Mouse (Mus musculus) embryo, embryonic 11 days (tissue): ENCODE measurements around the gene Aqp2.
A peak's percentile ranks its signal among the peaks of the same experiment; 100 is the strongest.

Source experiments
- DNase-seq: peaks from one replicate; pipeline ENCODE4 v3.0.0-alpha.2; 2015

Aqp2 gene

DNA sequence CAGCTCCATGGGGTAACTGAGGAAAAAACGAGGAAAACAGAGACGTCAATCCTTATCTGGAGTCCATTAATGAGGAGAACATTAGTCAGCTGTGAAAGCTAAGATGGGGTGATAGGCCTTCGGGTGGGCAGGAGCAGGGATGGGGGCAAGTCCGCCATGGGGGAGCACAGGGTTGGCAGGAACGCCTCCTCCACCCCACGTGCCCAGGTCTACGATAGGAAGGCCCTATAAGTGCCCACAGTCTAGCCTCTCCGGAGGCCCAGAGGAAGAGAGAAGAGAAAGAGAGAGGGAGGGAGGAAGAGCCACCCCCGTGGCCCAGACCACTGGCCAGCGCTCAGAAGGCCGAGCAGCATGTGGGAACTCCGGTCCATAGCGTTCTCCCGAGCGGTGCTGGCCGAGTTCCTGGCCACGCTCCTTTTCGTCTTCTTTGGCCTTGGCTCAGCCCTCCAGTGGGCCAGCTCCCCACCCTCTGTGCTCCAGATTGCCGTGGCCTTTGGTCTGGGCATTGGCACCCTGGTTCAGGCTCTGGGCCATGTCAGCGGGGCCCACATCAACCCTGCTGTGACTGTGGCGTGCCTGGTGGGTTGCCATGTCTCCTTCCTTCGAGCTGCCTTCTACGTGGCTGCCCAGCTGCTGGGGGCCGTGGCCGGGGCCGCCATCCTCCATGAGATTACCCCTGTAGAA lies at the start of gene Aqp2:
TSS of gene Aqp2 (plus strand) at position 254 of the 684 bp plus-strand sequence.
- no peak for DNase-seq

DNA sequence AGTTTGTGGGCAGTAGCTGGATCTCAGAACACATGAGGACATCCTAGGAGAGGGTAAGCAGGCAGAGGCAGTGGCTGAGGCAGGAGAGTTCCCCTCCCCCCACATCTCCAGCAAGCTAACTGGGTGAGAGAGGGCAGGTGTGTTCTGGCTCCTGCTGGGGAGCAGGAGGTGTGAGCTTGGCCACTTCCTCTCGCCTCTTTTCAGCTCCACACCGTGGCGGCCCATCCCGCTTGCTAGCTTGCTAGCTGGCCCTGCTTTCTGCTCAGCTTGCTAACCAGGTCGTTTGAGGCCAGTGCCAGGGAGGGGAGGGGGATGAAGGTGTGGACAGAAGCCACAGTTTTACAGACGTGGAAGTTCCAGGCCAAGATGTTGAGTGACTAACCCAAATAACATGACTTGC lies 47.7 kb upstream of the Aqp2 start:
- DNase-seq: no peak

DNA sequence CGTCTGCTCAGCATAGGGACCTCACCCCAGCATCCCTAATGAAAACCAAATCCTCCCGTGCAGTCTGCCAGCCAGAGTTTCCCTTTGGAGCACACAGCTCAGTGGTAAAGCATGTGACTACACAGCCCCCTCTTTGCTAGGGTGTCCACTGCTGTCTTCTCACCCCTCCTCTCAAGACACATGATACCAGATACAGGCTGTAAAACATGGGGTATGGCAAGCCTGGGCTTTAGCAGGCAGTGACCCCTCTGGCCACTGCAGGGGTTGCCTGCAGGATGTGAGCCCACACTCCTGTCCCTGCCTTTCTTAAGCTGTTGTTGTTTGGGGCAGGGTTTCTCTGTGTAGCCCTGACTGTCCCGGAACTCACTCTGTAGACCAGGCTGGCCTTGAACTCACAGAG lies 46.8 kb upstream of the Aqp2 start:
- no peak for DNase-seq

DNA sequence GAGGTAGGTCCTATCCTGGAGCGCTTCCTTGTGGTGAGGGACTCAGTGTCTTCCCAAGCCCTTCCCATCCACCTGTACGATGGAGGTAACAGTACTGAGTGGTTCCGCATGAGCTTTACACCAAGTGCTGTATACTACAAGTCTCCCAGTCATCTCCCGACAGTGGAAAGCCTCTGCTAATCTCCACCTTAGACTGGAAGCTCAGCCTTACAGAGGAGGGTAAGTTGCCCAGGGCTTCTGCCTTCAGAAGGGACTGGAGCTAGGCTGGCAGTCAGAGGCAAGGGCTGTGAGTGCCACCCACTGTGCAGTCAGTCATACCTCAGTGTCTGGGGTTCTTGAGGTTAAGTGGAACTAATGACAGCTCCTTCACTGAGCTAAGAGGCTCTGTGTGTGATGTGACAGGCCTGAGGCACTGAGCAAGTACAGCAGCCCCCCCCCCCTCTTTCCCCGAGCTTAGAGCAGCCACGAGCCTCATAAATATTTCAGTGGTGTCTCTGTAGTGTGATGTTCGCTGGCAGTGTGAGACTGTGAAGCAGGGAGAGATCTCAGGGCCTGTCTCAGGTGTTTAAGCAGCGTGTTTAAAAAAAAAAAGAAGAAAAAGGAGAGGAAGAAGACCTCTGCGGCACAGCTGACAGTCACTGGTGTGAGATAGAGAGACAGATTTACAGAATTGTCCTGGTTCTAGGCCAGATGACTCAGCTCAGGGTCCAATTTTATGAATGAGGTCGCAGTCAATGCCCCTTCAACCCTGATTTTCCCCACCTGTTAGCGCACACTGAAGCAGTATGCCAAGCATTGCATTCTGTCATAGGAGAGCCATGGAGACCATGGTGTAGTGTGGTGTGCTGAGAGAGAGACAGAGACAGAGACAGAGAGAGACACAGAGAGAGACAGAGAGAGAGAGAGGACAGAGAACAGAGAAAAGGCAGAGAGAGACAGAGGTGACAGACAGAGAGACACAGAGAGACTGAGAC lies 41.7 kb upstream of the Aqp2 start:
- peak; percentile 24 for DNase-seq

DNA sequence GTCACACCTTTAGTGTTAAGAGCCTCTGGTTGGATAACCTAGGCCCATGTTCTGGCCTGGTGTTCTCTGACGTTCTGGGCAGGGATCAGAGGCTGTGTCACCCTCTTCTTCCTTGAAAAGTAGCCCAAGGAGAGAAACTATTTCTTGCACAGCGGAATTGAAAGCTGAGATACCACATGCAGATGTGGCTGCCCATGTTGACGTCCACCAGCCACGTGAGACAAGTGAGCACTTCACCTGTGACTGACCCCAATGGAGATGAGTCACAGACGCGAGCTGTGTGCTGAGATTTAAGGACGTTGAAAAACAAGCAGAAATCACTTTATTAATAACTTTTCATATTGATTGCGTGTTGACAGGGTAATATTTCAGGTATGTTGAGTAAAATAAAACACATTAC lies 39.0 kb upstream of the Aqp2 start:
- DNase-seq: no peak

DNA sequence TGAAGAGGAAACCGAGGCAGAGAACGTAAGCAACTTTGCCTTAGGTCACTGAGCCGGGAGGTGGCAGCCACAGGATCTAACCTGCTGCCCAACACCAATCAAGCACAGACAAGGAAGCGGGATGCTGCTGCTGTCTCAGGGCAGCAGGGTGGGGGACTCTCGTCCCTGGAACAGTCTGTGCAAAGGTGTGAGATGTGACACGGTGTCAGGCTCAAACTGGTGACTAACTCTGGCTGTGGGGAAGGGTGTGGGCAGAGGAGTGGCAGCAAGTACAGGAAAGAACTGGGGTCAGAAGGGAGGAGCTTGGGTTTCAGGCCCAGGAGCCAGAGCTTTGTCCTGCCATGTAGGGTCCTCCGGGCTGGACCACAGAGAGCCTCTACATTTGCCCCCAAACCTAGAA lies 34.8 kb upstream of the Aqp2 start:
- no peak for DNase-seq

DNA sequence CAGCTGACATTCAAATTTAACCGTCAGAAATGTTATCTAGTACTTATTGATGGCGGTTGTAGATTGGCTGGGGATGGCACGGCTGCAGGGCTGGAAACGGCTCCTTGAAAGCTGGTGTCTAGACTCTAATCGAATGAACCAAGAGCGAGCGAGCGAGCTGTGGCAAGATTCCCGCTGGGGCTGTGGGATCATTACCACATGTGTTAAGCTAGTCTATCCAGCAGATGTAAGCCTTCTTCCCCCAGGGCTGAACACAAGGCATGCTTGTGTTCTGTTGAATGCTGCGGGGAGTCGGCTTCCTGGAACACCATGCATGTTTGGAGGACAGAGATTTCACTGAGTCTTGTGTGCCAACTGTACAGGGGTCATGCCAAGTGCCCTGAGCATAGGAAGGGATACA lies 32.3 kb upstream of the Aqp2 start:
- DNase-seq: peak; percentile 71

DNA sequence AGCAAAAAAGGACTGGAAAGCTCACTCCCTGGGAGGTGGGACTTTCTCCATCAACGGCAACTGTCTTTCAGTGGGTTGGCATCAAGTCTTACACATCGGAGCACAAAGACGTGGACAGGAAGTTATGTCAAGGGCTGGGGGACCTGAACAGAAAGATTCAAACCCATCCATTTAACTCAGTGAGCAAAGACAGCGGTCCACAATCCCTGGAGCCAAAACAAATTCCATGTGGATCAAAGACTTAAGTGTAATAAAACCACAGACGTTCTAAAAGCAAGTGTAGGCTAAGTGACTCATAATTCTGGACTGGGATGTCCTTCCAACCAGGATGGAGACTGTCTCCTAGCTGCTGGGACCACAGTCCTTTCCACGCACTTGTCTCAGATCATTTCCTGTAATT lies 31.1 kb upstream of the Aqp2 start:
- DNase-seq: no peak

DNA sequence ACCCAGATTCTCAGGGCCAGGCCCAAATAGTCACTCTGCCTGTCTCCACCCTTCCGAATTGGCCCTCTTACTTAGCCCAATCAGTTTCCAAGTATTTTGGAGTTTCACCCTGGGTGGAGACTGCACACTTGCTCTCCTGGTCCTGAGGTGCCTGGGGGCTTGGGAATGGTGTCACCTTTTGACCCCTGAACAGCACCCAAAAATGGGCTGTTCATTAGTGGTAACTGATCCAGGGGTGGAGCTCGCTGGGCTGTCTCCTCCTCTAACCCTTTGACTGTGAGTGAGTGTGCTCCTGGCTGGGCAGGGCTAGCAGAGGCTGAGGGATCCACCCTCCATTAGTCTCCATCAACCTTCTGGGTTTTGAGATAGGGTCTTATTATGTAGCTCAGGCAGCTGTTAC lies 29.0 kb upstream of the Aqp2 start:
- no peak for DNase-seq

DNA sequence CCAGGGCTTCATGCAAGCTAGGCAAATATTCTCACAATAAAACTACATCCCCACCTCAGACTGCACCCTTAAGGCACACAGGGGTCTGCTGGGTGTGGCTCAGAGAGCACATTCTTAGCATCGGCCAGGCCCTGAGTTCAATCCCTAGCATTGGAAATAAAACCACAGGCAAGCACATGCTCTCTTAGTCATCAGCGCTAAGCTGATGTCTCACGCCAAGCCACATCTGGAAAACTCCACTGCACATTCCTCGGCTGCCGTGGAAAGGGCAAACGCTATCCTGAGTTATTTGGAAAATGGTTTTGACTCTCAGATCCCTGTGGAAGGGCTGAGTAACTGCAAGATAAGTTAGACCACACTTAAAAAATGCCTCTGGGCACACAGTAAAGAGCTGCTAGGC lies 25.1 kb upstream of the Aqp2 start:
- DNase-seq: no peak

DNA sequence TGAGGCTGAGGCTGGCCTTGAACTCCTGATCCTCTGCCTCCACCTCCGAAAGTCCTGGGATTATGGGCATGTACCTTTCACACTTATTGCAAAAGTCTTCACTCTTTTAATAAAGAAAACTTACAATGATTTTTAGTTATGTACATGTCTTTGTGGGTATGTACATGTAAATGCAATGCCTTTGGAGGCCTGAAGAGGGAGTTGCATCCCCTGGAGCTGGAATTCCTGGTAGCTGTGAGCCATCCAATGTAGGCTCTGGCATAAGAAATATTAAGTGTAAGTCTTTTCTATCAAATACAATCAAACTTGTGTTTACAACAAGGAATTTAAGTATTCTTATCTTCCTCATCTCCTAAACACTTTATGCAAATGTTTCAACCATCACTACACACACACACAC lies 19.9 kb upstream of the Aqp2 start:
- DNase-seq: no peak

DNA sequence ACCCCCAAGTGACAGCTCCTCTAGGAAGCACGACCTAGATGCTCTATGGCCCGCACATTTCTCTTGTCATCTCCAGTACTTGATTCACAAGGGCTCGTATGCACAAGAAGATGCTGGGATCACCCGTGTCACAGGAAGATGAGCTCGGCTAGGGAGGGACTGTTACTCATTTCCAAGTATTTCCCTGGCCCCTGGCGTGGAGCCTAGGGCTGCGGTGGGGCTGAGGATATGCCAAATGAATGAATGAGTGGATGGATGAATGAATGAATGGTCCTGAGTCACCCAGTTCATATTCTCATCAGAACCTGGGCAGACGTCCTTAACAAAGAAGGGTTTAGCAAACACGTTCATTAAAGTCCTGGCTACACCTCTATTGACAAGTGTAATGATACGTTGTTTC lies 18.6 kb upstream of the Aqp2 start:
- DNase-seq: no peak

DNA sequence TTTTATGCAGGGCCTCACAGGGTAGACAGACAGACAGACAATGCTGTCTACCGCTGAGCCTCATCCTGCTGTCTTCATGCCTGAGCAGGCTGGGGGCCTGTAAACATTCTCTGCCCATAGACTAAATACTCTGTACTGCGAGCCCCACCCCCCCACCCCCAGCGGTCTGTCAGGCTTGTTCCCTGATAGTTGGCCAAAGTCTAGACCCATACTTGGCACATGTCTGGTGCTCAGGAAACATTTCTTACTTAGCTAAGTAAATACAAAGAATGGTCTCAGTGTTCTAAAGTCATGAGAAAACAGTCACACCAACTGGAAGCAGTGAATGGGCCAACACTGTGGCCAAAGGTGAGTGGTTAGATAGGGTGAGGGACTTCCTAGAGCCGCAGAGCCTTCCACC lies 11.5 kb upstream of the Aqp2 start:
- no peak for DNase-seq

DNA sequence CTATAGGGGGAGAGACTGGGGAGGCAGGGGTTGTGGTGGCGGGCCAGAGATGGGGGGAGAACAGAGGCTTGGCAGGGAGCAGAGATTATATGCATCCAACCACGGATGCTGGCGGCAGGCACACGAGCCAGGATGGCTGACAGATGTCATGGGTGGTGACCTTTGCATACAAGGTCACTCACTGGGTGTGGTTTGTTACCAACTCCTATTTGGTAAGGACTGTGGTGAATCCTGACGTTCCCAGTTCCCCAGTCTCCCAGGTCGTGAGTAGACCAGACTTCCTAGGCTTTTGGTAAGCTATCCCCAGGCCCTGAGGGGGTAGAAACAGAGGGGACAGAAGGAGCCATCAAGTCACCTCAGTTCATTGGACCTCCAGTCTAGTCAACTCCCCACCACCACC lies 10.2 kb upstream of the Aqp2 start:
- DNase-seq: no peak

DNA sequence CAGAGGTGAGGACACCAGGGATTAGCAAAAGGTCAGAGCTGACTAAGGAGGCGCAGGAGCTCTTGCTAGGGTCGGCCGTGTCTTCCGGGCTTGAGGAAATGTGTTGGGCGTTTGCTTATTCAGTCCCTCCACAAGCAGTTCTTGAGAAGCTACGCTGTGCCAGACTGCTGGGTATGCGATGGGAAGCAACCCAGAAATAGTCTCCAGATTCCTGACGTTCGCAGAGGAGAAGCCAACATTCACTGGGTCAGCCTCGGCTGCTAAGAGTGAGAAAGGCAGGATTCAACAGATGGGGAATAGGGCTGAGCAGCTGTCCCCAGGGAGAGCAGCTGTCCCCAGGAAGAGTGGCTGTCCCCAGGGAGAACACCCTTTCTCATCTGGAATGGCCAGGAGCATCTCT lies 9.7 kb upstream of the Aqp2 start:
- DNase-seq: no peak

DNA sequence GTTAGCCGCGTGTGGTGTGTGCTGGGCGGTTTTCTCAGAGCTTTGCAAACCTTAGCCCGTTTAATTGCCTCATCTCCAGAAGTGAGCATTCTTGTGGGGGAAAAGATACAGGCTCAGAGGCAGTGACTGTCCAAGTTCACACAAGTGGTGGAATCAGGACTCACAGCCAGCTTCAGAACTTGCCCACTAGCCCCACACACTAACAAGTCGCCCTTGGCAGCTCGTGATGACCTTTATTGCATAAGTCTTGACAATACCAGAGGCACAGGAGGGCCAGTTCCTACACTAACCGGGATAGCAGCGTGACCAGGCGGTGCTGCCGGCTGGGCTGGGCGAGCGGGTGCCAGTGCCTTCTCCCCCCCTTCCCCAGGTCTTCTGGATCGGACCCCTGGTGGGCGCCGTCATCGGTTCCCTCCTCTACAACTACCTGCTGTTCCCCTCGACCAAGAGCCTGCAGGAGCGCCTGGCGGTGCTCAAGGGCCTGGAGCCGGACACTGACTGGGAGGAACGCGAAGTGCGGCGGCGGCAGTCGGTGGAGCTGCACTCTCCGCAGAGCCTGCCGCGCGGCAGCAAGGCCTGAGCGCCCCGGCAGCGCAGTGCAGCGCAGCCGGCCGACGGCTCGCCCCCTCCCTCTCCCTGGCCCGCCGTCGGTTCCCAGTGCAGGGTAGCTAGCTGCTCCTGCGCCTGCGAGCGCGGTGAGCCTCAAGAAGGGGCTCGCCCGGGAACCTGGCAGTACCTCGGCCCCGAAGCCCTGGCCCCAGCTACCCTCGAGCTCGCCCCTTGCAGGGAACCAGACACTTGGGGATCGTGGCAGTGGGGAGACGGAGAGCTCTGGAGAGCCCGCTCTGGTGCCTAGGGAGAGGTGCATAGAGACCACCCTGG lies 4.8 kb downstream of the Aqp2 start:
- peak; percentile 77 for DNase-seq

DNA sequence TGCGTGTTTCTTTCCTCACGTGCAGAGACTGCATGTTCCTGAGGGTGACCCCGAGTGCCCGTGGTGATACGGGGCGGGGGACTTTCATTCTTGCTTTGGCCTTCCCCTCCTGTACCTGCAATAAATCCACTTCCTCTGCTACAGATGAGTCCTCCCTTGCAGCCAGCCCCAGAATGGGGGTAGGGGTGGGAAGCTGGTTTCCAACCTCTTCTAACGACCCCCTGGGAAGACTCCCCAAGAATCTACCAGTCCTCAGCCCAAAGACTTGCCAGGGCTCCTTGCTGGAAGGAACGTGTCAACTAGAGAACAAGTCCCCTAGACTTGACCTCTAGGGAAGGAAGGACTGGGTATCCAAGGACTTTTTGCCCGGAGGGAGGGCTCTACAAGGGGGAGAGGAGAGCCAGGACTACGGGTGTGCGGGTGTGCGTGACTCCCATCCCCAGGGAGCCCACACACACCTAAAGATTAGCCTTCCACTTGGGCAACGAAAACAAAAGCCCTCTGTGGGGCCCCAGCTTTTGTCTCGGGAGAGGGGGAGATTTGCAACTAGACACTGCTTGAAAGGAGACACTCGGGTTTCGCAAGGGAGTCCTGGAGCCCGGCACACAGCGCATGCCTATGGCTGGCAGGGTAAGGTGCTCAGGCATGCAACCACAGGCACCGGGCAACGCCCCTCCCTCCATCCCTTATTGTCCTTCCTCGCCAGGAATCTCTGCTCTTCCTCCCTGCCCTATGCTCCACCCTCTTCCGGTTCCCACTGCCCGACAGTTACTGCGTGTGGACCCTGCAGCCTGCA lies 5.8 kb downstream of the Aqp2 start:
- DNase-seq: peak; percentile 53

DNA sequence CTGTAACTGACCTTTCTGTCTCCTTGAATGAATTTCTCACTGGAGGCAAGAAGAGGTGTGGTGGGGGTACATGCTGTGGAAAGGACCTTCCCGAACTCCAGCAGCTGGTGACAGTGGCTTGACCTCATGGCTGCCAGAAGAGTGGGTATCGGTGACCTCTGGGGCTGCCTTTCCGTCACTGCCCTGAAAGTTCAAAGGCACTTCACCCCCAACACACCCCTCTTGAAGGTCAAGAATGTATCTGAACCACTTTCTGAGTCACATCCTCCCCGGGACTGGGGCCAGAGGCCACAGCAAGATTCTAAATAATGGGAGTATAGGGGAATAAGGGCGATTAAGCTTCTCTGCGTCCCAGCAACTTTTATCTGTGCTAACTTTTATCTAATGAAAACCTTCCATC lies 6.9 kb downstream of the Aqp2 start:
- DNase-seq: no peak

DNA sequence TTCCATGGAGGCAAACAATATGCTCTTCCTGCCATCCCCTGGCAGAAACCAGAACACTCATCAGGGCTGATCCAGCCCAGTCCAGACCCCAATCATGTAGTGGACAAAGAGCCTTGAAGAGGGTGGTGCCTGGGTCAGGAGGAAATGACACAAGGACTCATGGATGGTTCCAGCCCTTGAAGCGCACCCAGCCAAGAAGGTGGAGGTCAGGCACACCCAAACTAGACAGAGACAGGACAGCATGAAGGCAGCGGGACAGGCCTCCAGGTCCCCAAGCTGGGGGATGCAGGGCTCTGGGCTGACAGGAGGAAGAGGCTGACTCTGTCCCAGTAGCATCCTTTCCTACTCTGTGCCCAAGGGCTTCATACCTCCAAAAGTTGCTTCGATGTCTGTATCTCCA lies 7.7 kb downstream of the Aqp2 start:
- no peak for DNase-seq

DNA sequence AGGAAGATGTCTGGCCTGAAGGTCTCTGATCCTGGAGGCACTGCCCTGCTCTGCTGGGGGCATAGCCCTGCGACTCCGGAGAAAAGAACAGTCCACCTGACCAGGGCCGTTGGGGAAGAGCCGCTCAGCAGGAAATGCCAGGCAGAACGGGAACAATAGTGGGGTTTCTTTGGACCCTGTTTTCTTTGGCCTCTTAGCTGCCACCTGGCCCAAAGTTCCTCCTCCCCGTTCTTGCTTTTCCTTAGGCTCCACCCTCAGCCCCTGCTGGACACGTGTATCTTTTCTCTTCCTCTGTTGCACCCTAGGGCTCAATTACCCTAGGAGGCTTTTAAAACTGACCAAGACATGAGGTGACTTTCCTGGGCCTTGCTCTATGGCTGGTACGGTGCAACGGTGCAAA lies 10.4 kb downstream of the Aqp2 start:
- DNase-seq: no peak

DNA sequence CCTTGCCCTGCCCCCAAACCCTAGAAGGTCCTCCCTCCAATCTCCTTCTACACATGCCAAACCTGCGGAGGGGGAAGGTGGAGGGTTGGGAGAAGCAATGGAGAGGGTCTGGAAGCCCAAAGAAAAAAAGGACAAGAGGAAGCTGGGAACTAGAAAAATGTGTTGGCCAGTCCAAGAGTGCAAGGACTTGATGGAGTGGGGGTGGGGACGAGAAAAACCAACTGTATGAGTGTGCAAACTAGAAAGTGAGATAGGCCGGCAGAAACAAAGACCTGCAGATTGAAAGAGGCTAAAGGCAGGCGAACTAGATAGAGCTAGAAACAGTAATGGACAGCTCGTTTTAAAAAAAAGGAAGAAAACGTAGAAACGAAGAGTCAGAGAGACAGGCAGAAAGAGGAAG lies 10.8 kb downstream of the Aqp2 start:
- no peak for DNase-seq

DNA sequence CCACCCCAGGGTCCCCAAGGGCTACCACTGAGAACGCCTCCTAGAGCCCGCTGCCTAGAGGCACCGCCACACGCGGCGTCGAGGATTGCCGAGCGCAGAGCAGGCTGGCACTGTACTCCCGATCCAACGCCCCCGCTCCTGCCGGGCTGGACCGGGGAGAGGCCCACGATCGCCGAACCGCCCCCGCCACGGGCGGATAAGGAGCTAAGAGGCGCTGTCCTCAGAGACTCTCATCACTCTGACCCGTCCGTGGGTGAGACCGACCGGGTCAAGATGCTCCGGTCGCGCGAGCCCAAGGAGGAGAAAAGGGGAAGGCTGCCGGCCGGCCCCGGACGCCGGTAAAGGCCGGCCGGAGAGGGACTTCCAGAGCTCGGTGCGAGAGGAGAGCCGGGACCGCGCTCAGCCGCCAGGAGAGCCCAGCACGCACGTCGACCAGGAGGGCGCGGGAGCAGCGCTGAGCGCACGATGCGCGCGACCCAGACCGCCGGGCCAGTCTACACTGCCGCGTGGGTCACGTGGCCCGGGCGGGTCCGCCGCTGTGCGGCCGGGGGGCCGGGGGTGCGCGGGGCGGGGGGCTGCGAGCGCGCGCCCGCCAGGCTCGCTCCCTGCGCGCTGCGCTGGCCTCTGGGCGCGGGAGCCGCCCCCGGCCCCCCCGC lies 11.7 kb downstream of the Aqp2 start, which contains the start of gene Aqp5:
TSS of gene Aqp5 (plus strand) at position 354 of the 656 bp plus-strand sequence.
- peak; percentile 70 for DNase-seq
